Mouse (Mus musculus) liver, embryonic 14.5 days (tissue): Measurements from ENCODE around the gene Ctf1.

Source experiments
- CTCF ChIP-seq: IDR thresholded peaks from 2 replicates; pipeline ENCODE4 v1.5.1; 2016; ENCODE audit warnings: antibody characterized with exemption, low read depth, control low read depth
- EP300 ChIP-seq: IDR thresholded peaks from 2 replicates; pipeline ENCODE4 v1.6.1; 2016; ENCODE audit warnings: antibody characterized with exemption, low read depth

GRCm38 (mm10) chr7:127666679-127667078, 45.9 kb upstream of the Ctf1 start:
- no peak for TF ChIP-seq CTCF
- no peak for TF ChIP-seq EP300
